Mouse (Mus musculus): Measurements from ENCODE around the gene Slc24a3.

GRCm38 (mm10) chr2:145675756-145676543, 508.4 kb downstream of the Slc24a3 start:
- TF ChIP-seq CTCF (IDR thresholded peaks at IDR 0.05; ENCODE audit: extremely low read depth, insufficient read depth, low read length) (no peak), POLR2A (IDR thresholded peaks at IDR 0.05; ENCODE audit: extremely low read depth, insufficient read depth, low read length) (no peak)
